Mouse (Mus musculus) heart, embryonic 15.5 days (tissue): ENCODE data around the gene Smox. TPM values are rescaled to one million over a fixed set of nuclear protein-coding genes. Genes with fewer than 3 reads are reported as not detected.
"Not testable (repeated sequence)": the region's sequence is repeated elsewhere in the genome, so short reads cannot be mapped to it uniquely, and the experiment has no call there.

Experiments
- ATAC-seq: fragments of 200-750 bp; cut with Nextera tagmentation; replicated peaks from 2 replicates; pipeline ENCODE4 v1.8.0; 2017; ENCODE audit warnings: low read depth, moderate TSS enrichment; ENCODE audit not compliant: insufficient number of reproducible peaks, insufficient read depth, low FRiP score
- H3K27ac ChIP-seq: fragments of 300-500 bp; sonication (generic); 2 replicates; pipeline ENCODE4 v1.5.1; 2015; ENCODE audit warnings: mild to moderate bottlenecking, inconsistent platforms
- H3K27me3 ChIP-seq: fragments of 300-500 bp; sonication (generic); 2 replicates; pipeline ENCODE4 v1.6.1; 2015; ENCODE audit warnings: inconsistent platforms
- H3K36me3 ChIP-seq: fragments of 300-500 bp; sonication (generic); 2 replicates; pipeline ENCODE4 v1.6.1; 2015; ENCODE audit warnings: mild to moderate bottlenecking, inconsistent platforms
- H3K4me1 ChIP-seq: fragments of 300-500 bp; sonication (generic); replicated peaks from 2 replicates; pipeline ENCODE4 v1.6.1; 2015; ENCODE audit warnings: inconsistent platforms
- H3K4me2 ChIP-seq: fragments of 300-500 bp; sonication (generic); 2 replicates; pipeline ENCODE4 v1.6.1; 2015; ENCODE audit warnings: inconsistent platforms, mild to moderate bottlenecking, moderate library complexity
- H3K4me3 ChIP-seq: fragments of 300-500 bp; sonication (generic); 2 replicates; pipeline ENCODE4 v1.5.1; 2015; ENCODE audit warnings: mild to moderate bottlenecking, inconsistent platforms
- H3K9ac ChIP-seq: fragments of 300-500 bp; sonication (generic); 2 replicates; pipeline ENCODE4 v1.6.1; 2015; ENCODE audit warnings: mild to moderate bottlenecking, inconsistent platforms
- H3K9me3 ChIP-seq: fragments of 300-500 bp; sonication (generic); replicated peaks from 2 replicates; pipeline ENCODE4 v1.6.1; 2016; ENCODE audit warnings: inconsistent platforms
- WGBS: fragments of 180-500 bp; shearing (Covaris S2); methylation state at CpG from one replicate; pipeline ENCODE4 v1.1.7; 2015; ENCODE audit warnings: mixed read lengths; 5-methylcytosine and 5-hydroxymethylcytosine counted together
- polyA plus RNA-seq: library from polyadenylated mRNA; unstranded; fragments of >200 nt; fragmentation: Nextera tagmentation; extraction: Ambion mirVana; gene quantifications from 2 replicates; pipeline ENCODE4 v1.2.1, GENCODE M21; 2015

Gene Smox
- polyA plus RNA-seq, 1 experiment from 2014 or later: 28.4 TPM

DNA sequence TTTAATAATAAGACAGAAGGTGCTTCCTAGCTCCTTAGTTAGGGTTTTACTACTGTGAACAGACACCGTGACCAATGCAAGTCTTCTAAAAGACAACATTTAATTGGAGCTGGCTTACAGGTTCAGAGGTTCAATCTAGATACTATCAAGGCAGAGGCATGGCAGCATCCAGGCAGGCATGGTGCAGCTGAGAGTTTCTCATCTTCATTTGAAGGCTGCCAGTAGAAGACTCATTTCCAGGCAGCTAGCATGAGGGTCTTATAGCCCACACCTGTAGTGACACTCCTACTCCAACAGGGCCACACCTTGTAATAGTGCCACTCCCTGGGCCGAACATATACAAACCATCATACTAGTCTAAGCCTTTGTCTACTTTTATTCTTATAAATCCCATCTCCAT lies 27.1 kb upstream of the Smox start:
- Histone ChIP-seq H3K9ac (no peak overlapping the region), H3K36me3 (no peaks in the 10 kb centered on the region), H3K4me2 (no peak overlapping the region), H3K4me3 (no peak overlapping the region), H3K27me3 (no peaks in the 10 kb centered on the region), H3K4me1 (no peaks in the 10 kb centered on the region), H3K27ac (no peak overlapping the region), H3K9me3 (no peaks in the 10 kb centered on the region)
- 87% methylated on average over 2 of the region's 2 CpGs for WGBS
- no peak for ATAC-seq

DNA sequence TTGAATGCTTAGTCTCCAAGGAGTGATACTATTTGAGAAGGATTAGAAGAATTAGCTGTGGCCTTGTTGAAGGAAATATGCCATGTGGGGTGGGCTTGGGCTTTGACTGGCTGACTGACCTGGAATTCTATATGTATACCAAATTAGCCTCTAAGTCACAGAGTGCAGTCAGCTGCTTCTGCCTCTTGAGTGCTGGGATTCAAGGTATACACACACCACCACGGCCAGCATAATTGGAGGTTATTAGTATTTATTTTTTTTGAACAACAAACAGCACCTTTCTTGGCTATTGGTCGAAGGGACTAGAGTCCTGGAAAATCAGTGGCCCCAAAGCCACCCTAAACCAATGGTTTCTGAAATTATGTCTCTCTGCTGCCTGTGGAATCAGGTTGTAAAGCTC lies 24.6 kb upstream of the Smox start:
- no peak overlapping the region for H3K27ac ChIP-seq
- H3K36me3 ChIP-seq: no peaks in the 10 kb centered on the region
- 66% methylated on average over 2 of the region's 2 CpGs for WGBS
- H3K4me3 ChIP-seq: no peak overlapping the region
- H3K9ac ChIP-seq: no peak overlapping the region
- H3K27me3 ChIP-seq: no peaks in the 10 kb centered on the region
- no peak overlapping the region for H3K4me2 ChIP-seq
- ATAC-seq: no peak
- no peaks in the 10 kb centered on the region for H3K9me3 ChIP-seq
- H3K4me1 ChIP-seq: 0 out of 2 replicates have a peak, but pooled peaks cover 2% of the 10 kb centered on the region

DNA sequence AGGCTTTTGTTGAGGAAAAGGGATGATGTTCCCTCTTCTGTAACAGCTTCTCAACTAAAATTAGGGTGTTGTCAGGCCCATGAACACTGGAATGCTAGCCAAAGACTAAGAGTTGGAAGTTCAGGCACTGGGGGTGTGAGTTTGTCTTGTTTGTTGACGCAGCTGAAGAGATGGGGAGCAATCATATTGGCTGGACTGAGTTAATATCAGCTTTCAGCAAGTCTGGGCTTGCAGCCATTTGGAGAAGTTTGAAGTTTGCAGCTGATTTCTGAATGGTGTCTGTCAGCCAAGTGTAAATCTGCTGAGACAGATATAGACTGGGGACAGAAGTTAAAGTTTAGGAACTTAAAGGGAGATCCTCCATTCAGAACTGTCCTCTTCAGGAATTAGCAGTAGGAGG lies 21.4 kb upstream of the Smox start:
- Histone ChIP-seq H3K27ac (no peak overlapping the region), H3K9me3 (no peaks in the 10 kb centered on the region), H3K4me3 (no peak overlapping the region), H3K36me3 (no peaks in the 10 kb centered on the region), H3K9ac (no peak overlapping the region), H3K4me1 (0 out of 2 replicates have a peak, but pooled peaks cover 2% of the 10 kb centered on the region), H3K4me2 (no peak overlapping the region), H3K27me3 (no peaks in the 10 kb centered on the region)
- ATAC-seq: no peak
- WGBS: 21% methylated on average over 1 of the region's 1 CpGs

DNA sequence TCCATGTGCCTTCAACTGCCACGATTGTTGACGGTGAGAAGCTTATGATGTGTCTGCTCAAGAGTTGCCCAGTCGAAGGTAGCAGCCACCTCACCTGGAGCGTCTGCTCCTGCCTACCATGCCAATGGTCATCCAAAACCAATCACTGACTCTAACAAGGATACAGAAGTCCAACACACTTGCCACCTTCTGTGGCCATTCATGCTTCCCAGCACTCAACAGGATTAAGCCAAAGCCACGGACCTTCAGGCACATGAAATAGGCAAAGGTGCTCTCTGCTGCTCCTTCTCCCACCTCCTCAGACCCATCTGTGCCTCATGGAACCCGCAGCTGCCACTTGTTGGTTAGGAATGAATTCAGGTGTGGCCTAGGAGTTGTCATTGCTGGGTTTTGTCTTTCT lies 17.5 kb upstream of the Smox start:
- ATAC-seq: no peak
- Histone ChIP-seq H3K9me3 (no peaks in the 10 kb centered on the region), H3K27ac (no peak overlapping the region), H3K4me2 (no peak overlapping the region), H3K27me3 (no peaks in the 10 kb centered on the region), H3K9ac (no peak overlapping the region), H3K4me3 (no peak overlapping the region), H3K4me1 (0 out of 2 replicates have a peak, but pooled peaks cover 2% of the 10 kb centered on the region), H3K36me3 (no peaks in the 10 kb centered on the region)
- WGBS: 79% methylated on average over 6 of the region's 6 CpGs

DNA sequence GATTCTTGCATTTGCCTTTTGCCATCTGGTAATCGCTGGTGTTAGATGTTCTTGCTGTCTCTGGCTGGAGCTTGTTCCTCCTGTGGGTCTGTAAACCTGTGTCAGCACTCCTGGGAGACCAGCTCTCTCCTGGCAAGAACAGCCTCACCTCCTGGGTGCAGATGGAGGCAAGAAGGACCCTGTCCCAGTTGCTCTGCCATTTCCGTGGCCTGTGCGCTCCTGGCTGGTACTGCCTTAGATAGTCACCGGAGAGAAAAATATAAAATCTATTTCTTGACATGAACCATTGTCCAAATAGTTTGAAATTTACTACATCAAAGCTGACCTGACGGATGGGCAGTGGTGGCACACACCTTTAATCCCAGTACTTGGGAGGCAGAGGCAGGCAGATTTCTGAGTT lies 14.2 kb upstream of the Smox start:
- H3K4me2 ChIP-seq, ATAC-seq, H3K4me3 ChIP-seq, H3K27ac ChIP-seq, H3K9ac ChIP-seq, H3K27me3 ChIP-seq, H3K9me3 ChIP-seq, H3K36me3 ChIP-seq, H3K4me1 ChIP-seq: not testable (repeated sequence)
- 84% methylated on average over 5 of the region's 5 CpGs for WGBS

DNA sequence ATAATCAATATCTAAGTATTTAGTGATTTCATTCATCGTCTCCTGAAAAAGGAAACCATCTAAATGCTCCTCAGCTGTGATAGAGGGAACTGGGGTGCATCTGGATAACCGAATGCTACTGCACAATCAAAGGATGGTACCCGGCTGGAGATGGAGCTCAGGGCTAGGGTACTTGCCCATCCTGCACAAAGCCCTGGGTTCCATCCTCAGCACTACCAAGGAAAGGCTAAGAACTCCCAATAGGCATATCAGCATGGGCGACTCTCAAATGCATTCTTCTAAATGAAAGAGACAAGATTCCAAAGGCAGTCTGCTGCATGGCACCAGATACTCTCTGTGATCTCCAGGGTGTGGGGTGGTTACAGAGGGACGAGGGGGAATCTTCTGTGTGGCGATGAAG lies 13.4 kb upstream of the Smox start:
- Histone ChIP-seq H3K4me3 (no peak overlapping the region), H3K4me2 (no peak overlapping the region), H3K9me3 (no peaks in the 10 kb centered on the region), H3K27ac (no peak overlapping the region), H3K4me1 (no peaks in the 10 kb centered on the region), H3K9ac (no peak overlapping the region), H3K27me3 (no peaks in the 10 kb centered on the region), H3K36me3 (no peaks in the 10 kb centered on the region)
- no peak for ATAC-seq
- WGBS: 79% methylated on average over 6 of the region's 6 CpGs

DNA sequence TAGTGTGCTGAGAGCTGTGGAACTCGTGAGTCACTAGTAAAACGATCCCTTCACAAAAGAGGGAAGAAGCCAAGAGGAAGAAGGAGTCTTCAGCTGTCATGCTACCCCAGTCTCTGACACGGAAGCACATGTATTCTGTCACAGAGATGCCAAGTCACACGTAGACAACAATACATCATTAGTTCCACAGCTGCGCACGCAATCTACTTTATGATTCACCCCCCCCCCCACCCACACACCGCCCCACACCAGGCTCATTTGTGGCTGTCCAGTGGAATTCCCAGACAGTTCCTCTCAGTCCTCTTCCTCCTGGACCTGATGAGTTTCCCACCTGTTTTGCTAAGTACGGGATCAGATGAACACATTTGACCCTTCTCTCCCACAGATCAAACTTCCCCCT lies 12.9 kb upstream of the Smox start:
- H3K9me3 ChIP-seq: no peaks in the 10 kb centered on the region
- H3K4me1 ChIP-seq: no peaks in the 10 kb centered on the region
- no peaks in the 10 kb centered on the region for H3K36me3 ChIP-seq
- H3K27me3 ChIP-seq: no peaks in the 10 kb centered on the region
- WGBS: 66% methylated on average over 8 of the region's 8 CpGs
- H3K27ac ChIP-seq: no peak overlapping the region
- H3K4me2 ChIP-seq: no peak overlapping the region
- no peak for ATAC-seq
- no peak overlapping the region for H3K4me3 ChIP-seq
- H3K9ac ChIP-seq: no peak overlapping the region

DNA sequence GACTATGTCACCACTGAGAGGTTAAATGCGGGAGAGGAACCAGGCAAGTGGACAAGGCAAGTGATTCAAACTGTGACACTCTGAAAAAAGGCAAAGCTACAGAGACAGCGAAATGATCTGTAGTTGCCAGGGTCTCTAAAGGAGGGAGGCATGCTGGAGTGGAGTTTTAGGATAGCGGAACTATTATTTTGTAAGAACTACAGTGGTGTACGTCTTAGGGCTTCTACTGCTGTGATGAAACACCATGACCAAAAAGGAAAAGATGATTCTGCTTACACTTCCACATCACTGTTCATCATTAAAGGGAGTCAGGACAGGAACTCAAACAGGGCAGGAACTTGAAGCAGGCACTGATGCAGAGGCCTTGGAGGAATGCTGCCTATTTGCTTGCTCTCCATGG lies 12.4 kb upstream of the Smox start:
- ATAC-seq: no peak

DNA sequence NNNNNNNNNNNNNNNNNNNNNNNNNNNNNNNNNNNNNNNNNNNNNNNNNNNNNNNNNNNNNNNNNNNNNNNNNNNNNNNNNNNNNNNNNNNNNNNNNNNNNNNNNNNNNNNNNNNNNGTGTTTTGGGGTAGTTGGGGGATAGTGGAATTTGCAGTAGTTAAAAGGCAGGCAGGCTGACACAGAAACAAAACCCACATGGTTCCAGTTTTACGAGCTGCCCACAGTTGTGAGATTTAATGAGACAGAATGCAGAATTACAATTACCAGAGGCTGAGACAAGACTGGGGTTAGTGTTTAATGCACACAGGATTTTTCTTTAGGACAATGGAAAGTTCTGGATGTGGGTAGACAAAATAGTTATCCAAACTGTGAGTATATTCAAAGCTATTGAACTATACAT lies 9.6 kb upstream of the Smox start:
- Histone ChIP-seq H3K27me3 (no peaks in the 10 kb centered on the region), H3K36me3 (no peaks in the 10 kb centered on the region), H3K4me2 (no peak overlapping the region), H3K27ac (no peak overlapping the region), H3K4me1 (no peaks in the 10 kb centered on the region), H3K9me3 (no peaks in the 10 kb centered on the region), H3K4me3 (no peak overlapping the region), H3K9ac (no peak overlapping the region)
- ATAC-seq: no peak
- WGBS: 69% methylated on average over 1 of the region's 1 CpGs

More for the DNA sequence above, 12.4 kb upstream of the Smox start:
- H3K27me3 ChIP-seq: no peaks in the 10 kb centered on the region
- H3K4me2 ChIP-seq: no peak overlapping the region
- H3K9ac ChIP-seq: no peak overlapping the region
- H3K4me1 ChIP-seq: no peaks in the 10 kb centered on the region
- H3K4me3 ChIP-seq: no peak overlapping the region
- no peak overlapping the region for H3K27ac ChIP-seq
- 90% methylated on average over 4 of the region's 4 CpGs for WGBS
- no peaks in the 10 kb centered on the region for H3K36me3 ChIP-seq
- no peaks in the 10 kb centered on the region for H3K9me3 ChIP-seq

DNA sequence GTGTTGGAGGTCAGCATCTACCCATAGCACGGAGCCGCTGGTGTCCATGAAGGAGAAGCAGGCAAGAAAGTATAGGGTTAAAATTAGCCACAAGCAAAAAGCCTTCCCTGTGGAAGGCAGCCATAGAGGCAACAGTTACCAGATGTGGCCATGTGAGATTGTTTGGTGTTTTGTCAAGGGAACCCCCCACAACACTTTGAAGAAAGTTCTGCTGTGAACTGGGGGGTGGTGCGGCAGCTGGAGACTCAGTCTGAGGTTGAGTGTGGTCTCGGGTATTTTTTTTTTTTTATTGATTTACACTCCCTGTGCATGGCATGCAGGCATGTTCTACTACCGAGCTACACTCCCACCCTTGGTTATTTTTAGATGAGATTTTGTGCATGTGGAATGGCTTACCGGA lies 8.8 kb upstream of the Smox start:
- no peaks in the 10 kb centered on the region for H3K27me3 ChIP-seq
- WGBS: 67% methylated on average over 6 of the region's 6 CpGs
- H3K4me2 ChIP-seq: no peak overlapping the region
- ATAC-seq: no peak
- no peaks in the 10 kb centered on the region for H3K9me3 ChIP-seq
- no peaks in the 10 kb centered on the region for H3K36me3 ChIP-seq
- no peak overlapping the region for H3K9ac ChIP-seq
- H3K4me1 ChIP-seq: no peaks in the 10 kb centered on the region
- no peak overlapping the region for H3K4me3 ChIP-seq
- no peak overlapping the region for H3K27ac ChIP-seq

DNA sequence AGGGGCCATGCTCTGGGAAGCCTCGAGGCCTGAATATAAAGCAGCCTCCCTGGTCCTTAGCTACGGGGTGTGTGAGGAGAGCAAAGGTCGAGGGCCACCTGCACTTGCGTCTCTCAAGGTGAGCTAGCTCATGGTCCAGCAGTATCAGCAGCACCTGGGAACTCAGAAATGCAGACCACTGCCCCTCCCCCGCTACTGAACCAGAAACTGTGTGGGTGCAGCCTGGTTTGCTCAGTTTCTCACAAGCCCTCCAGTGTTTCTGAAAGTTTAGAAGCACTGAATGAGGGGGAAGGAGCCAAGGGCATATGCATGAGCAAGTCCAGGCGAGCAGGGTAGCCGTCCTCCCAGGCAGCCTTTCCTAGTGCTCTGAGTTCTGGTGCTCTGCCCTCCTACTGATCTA lies 7.7 kb upstream of the Smox start:
- H3K4me2 ChIP-seq: no peak overlapping the region
- H3K9ac ChIP-seq: no peak overlapping the region
- H3K36me3 ChIP-seq: no peaks in the 10 kb centered on the region
- H3K4me1 ChIP-seq: no peaks in the 10 kb centered on the region
- no peaks in the 10 kb centered on the region for H3K9me3 ChIP-seq
- no peak overlapping the region for H3K27ac ChIP-seq
- no peak overlapping the region for H3K4me3 ChIP-seq
- 74% methylated on average over 7 of the region's 7 CpGs for WGBS
- H3K27me3 ChIP-seq: no peaks in the 10 kb centered on the region
- no peak for ATAC-seq

DNA sequence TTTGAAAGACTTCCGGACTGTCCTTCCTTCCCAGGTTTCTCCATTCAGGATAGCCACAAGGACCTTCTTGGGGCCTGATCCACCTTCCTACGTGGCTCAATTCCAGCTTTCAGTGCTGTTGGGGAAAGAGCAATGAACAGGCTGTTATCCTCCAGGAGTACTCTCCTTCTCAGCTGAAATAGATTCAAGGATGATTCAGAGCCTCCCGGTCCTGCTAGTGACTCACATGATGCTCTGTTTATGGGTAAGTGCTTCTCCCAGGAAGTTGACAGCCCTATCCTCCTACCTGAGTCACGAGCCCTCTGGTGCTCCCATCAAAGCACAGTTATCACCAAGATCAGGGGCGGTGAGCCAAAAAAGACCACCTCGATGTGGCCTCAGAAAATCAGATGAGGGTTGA lies 7.1 kb upstream of the Smox start:
- no peak overlapping the region for H3K4me3 ChIP-seq
- H3K27ac ChIP-seq: no peak overlapping the region
- H3K9ac ChIP-seq: no peak overlapping the region
- ATAC-seq: no peak
- no peaks in the 10 kb centered on the region for H3K4me1 ChIP-seq
- H3K9me3 ChIP-seq: no peaks in the 10 kb centered on the region
- no peaks in the 10 kb centered on the region for H3K36me3 ChIP-seq
- no peak overlapping the region for H3K4me2 ChIP-seq
- no peaks in the 10 kb centered on the region for H3K27me3 ChIP-seq
- 69% methylated on average over 6 of the region's 6 CpGs for WGBS

DNA sequence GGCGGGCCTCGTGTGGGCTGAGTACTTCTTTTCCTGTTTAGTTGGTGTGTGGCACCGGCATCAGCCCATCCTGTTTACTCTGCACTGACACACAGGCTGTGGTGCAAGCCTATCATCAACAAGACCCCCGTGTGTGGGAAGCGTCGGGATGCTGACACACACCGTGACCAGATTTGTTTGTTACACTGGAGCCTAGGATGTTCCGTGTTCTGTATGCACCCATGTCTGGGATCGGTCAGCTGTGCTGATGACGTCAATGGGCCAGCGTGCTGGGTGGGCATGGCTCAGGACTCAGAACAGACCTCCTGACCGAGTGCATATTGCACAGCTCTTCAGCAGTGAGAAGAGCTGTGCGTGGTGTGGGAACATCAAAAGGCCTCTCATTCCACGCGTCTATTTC lies 6.2 kb upstream of the Smox start:
- no peaks in the 10 kb centered on the region for H3K9me3 ChIP-seq
- H3K4me2 ChIP-seq: no peak overlapping the region
- no peak overlapping the region for H3K9ac ChIP-seq
- no peaks in the 10 kb centered on the region for H3K27me3 ChIP-seq
- no peak for ATAC-seq
- no peaks in the 10 kb centered on the region for H3K36me3 ChIP-seq
- WGBS: 84% methylated on average over 15 of the region's 15 CpGs
- no peak overlapping the region for H3K4me3 ChIP-seq
- H3K4me1 ChIP-seq: no peaks in the 10 kb centered on the region
- H3K27ac ChIP-seq: no peak overlapping the region
